In the genomic region with DNA sequence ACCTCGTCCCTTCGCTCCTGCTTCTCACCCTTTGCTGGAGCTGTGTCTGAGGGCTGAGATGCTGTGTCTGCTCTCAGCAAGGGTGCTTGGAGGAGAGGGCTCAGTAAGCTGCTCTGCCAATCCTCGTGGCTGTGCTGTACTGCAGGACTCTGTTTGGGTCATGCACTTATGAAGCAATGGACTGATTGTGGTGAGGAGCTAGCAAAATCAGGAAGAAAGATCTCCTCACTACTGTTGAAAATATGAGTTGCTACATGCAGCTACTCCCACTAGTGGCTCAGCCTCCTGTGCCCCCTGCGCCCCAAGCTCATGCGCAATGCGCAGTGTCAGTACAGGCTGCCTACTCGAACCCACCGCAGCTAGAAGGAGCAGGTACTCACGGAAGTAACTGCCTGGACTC, we compare ENCODE assay signal across 22 mouse cellular contexts.
DNase-seq lines count a peak whose midpoint lies in the region; ATAC-seq lines count a peak whose summit lies in the region.
"Had no signal": no experiment of that assay in that cellular context is flagged by ENCODE, and none has a peak within 500 bp of the region (broad histone marks: within the 10 kb centered on the region; RNA-seq: fewer than 3 reads in every experiment).

No protein-coding gene starts in this region.

- no peaks in the 10 kb centered on the region for H3K36me3 ChIP-seq in liver, embryonic 15.5 days (replicated peaks)
- no peaks in the 10 kb centered on the region for H3K36me3 ChIP-seq in liver, embryonic 12.5 days
- no peaks in the 10 kb centered on the region for H3K36me3 ChIP-seq in neural tube, embryonic 14.5 days (ENCODE audit: control insufficient read depth, insufficient read depth, low read length)
- H3K36me3 ChIP-seq: embryonic facial prominence, embryonic 10.5 days; hindbrain, embryonic 10.5 days; limb, embryonic 13.5 days; midbrain, embryonic 12.5 days had no signal

- no peak overlapping the region for H3K27ac ChIP-seq in liver, embryonic 15.5 days (replicated peaks)
- H3K27ac ChIP-seq in liver, embryonic 12.5 days, result no peak overlapping the region
- H3K27ac ChIP-seq in neural tube, embryonic 14.5 days (ENCODE audit: low read depth, low read length), result peak overlapping the region; percentile 28; the same call in 1 of the 2 replicates
- H3K27ac ChIP-seq: embryonic facial prominence, embryonic 10.5 days; forebrain, embryonic 13.5 days; hindbrain, embryonic 10.5 days; limb, embryonic 13.5 days; midbrain, embryonic 12.5 days had no signal

- H3K4me2 ChIP-seq in liver, embryonic 15.5 days, result no peak overlapping the region
- H3K4me2 ChIP-seq in liver, embryonic 12.5 days, result no peak overlapping the region
- no peak overlapping the region for H3K4me2 ChIP-seq in neural tube, embryonic 14.5 days (ENCODE audit: low read depth, low read length)
- H3K4me2 ChIP-seq: forebrain, embryonic 13.5 days; limb, embryonic 13.5 days; lung, embryonic 14.5 days; midbrain, embryonic 12.5 days had no signal

- 50% methylated on average over 9 of the region's 9 CpGs for WGBS in liver, embryonic 15.5 days (ENCODE audit: insufficient replicate concordance)
- whole genome bisulfite sequencing in liver, embryonic 12.5 days (ENCODE audit: insufficient replicate concordance), result 53% methylated on average over 9 of the region's 9 CpGs
- 15% methylated on average over 9 of the region's 9 CpGs for WGBS in neural tube, embryonic 14.5 days

- H3K27me3 ChIP-seq in liver, embryonic 15.5 days, result no peaks in the 10 kb centered on the region
- H3K27me3 ChIP-seq in liver, embryonic 12.5 days (replicated peaks), result no peaks in the 10 kb centered on the region
- no peaks in the 10 kb centered on the region for H3K27me3 ChIP-seq in neural tube, embryonic 14.5 days (ENCODE audit: control insufficient read depth, insufficient read depth, low read length)
- H3K27me3 ChIP-seq: forebrain, embryonic 13.5 days; midbrain, embryonic 12.5 days; Patski had no signal

- no peaks in the 10 kb centered on the region for H3K9me3 ChIP-seq in liver, embryonic 15.5 days (replicated peaks)
- H3K9me3 ChIP-seq in liver, embryonic 12.5 days (replicated peaks), result no peaks in the 10 kb centered on the region
- no peaks in the 10 kb centered on the region for H3K9me3 ChIP-seq in neural tube, embryonic 14.5 days (ENCODE audit: control insufficient read depth, low read length)
- H3K9me3 ChIP-seq: embryonic facial prominence, embryonic 10.5 days; forebrain, embryonic 13.5 days; hindbrain, embryonic 10.5 days; limb, embryonic 13.5 days; midbrain, embryonic 12.5 days had no signal

- H3K9ac ChIP-seq in liver, embryonic 15.5 days, result no peak overlapping the region
- H3K9ac ChIP-seq in liver, embryonic 12.5 days, result no peak overlapping the region
- H3K9ac ChIP-seq in neural tube, embryonic 14.5 days (replicated peaks; ENCODE audit: low read depth, low read length), result no peak overlapping the region; the same call in none of the 2 replicates
- H3K9ac ChIP-seq: forebrain, embryonic 13.5 days; limb, embryonic 13.5 days; lung, embryonic 14.5 days; midbrain, embryonic 12.5 days had no signal

- ATAC-seq in liver, embryonic 15.5 days (ENCODE audit: insufficient read depth), result peak; percentile 37; the same call in 1 of the 2 replicates
- ATAC-seq in liver, embryonic 12.5 days, result no peak
- ATAC-seq in hematopoietic stem cell, adult 5-6 weeks (replicated peaks in 1 of 2; ENCODE audit: insufficient read depth in 1 of 2, low FRiP score in 2 of 2, low TSS enrichment in 1 of 2, low read depth in 1 of 2, poor library complexity in 2 of 2, severe bottlenecking in 2 of 2), result peak; percentile 76 to 90
- peak; percentile 34; the same call in 1 of the 2 replicates for ATAC-seq in neural tube, embryonic 14.5 days (ENCODE audit: low read depth)
- ATAC-seq: CD4-positive, CD25-positive, alpha-beta regulatory T cell, adult 4 months; forebrain, embryonic 13.5 days; Patski had no signal

- no peak overlapping the region for H3K4me3 ChIP-seq in liver, embryonic 15.5 days (replicated peaks)
- no peak overlapping the region for H3K4me3 ChIP-seq in liver, embryonic 12.5 days
- H3K4me3 ChIP-seq in neural tube, embryonic 14.5 days (ENCODE audit: low read depth, low read length), result no peak overlapping the region
- H3K4me3 ChIP-seq: embryonic facial prominence, embryonic 10.5 days; forebrain, embryonic 13.5 days; hindbrain, embryonic 10.5 days; limb, embryonic 13.5 days; midbrain, embryonic 12.5 days had no signal

- no peaks in the 10 kb centered on the region for H3K4me1 ChIP-seq in liver, embryonic 15.5 days (replicated peaks)
- H3K4me1 ChIP-seq in liver, embryonic 12.5 days, result no peaks in the 10 kb centered on the region
- H3K4me1 ChIP-seq in neural tube, embryonic 14.5 days (ENCODE audit: control insufficient read depth, insufficient read depth, low read length), result peaks cover 14% of the 10 kb centered on the region
- H3K4me1 ChIP-seq: limb, embryonic 13.5 days had no signal

- peak; percentile 7 for DNase-seq in embryo, embryonic 11 days
- DNase-seq in embryo, embryonic 10.5 days (ENCODE audit: low spot score), result no peak
- no peak for DNase-seq in thymus, postnatal 10 days (ENCODE audit: low spot score in 2 of 2)
- no peak for DNase-seq in kidney, adult 18-20 months
- DNase-seq: adrenal gland, postnatal 10 days; cerebellum, adult 11-12 months; cerebellum, postnatal 25 days; gastrocnemius, postnatal 14 days; lung, postnatal 36 days; thymus, postnatal 25 days had no signal
